Mouse (Mus musculus): ENCODE data around the gene Gch1. TPM values are rescaled to one million over a fixed set of nuclear protein-coding genes. Genes with fewer than 3 reads are reported as not detected.

Gene Gch1
- polyA plus RNA-seq, 1 experiment from 2014 or later, result 12.4 TPM

- WGBS, result 85% methylated on average over 4 of the region's 4 CpGs
- H3K4me2 ChIP-seq (replicated peaks; ENCODE audit: low read depth), result no peak overlapping the region
- ATAC-seq (ENCODE audit: low FRiP score, low TSS enrichment), result no peak
- no peak overlapping the region for H3K4me3 ChIP-seq (ENCODE audit: low read depth, low read length)
- no peak overlapping the region for H3K27ac ChIP-seq (replicated peaks)
- H3K9ac ChIP-seq (ENCODE audit: low read length), result no peak overlapping the region
- H3K4me1 ChIP-seq (replicated peaks; ENCODE audit: control insufficient read depth, insufficient read depth), result no peaks in the 10 kb centered on the region
- H3K9me3 ChIP-seq (ENCODE audit: control insufficient read depth, low read length), result no peaks in the 10 kb centered on the region
- no peaks in the 10 kb centered on the region for H3K27me3 ChIP-seq (ENCODE audit: control insufficient read depth, insufficient read depth, low read length)
- DNase-seq (ENCODE audit: low spot score), result no peak
- H3K36me3 ChIP-seq (ENCODE audit: control insufficient read depth, insufficient read depth, low read length), result no peaks in the 10 kb centered on the region
- TF ChIP-seq EP300 (optimal IDR thresholded peaks at IDR 0.05), result no peak
- TF ChIP-seq CTCF (IDR thresholded peaks at IDR 0.05; ENCODE audit: low read depth), result no peak
These were observed 20.5 kb upstream of the Gch1 start for GRCm38 (mm10) chr14:47209669-47210164.

DNA sequence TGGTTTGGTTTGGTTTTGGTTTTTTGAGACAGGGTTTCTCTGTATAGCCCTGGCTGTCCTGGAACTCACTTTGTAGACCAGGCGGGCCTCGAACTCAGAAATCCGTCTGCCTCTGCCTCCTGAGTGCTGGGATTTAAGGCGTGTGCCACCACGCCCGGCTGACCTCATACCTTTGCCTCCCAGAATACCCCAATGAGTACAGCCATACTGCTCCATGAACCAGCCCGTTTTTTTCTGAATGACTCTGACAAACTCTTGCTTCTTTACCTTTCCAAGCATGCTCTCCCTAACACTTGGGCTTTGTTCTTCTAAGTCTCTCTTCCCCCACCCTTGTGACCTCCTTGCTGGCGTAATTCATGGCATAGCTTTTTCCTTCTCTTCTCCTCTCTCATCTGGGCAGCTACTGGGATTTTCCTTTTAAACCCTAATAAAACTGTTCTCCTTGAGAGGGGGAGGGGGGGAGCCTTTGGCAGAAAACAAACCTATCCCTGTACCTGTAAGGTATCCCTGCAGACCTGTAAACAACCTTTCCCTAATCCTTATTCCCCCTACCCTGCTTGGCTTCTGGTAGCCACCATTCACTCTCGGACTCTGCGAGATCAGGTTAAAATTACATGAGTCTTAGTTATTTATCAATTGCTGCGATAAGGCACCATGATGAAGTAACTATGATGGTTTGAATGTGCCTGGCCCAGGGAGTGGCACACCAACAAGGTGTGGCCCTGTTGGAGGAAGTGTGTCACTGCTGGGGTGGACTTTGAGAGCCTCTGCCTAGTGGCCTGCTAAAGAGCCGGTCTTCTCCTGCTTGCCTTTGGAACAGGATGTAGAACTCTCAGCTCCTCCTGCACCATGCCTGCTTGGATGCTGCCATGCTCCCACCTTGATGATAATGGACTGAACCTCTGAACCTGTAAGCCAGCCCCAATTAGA lies 19.6 kb upstream of the Gch1 start:
- no peaks in the 10 kb centered on the region for H3K9me3 ChIP-seq (ENCODE audit: control insufficient read depth, low read length)
- no peaks in the 10 kb centered on the region for H3K4me1 ChIP-seq (replicated peaks; ENCODE audit: control insufficient read depth, insufficient read depth)
- no peaks in the 10 kb centered on the region for H3K27me3 ChIP-seq (ENCODE audit: control insufficient read depth, insufficient read depth, low read length)
- H3K27ac ChIP-seq (replicated peaks), result no peak overlapping the region
- TF ChIP-seq CTCF (IDR thresholded peaks at IDR 0.05; ENCODE audit: low read depth) (no peak), EP300 (optimal IDR thresholded peaks at IDR 0.05) (no peak)
- H3K4me3 ChIP-seq (ENCODE audit: low read depth, low read length), result no peak overlapping the region
- H3K36me3 ChIP-seq (ENCODE audit: control insufficient read depth, insufficient read depth, low read length), result no peaks in the 10 kb centered on the region
- H3K4me2 ChIP-seq (replicated peaks; ENCODE audit: low read depth), result no peak overlapping the region
- peak; percentile 97 for ATAC-seq (ENCODE audit: low FRiP score, low TSS enrichment)
- no peak overlapping the region for H3K9ac ChIP-seq (ENCODE audit: low read length)
- peak; percentile 61 for DNase-seq (ENCODE audit: low spot score)
- WGBS, result 83% methylated on average over 12 of the region's 12 CpGs

DNA sequence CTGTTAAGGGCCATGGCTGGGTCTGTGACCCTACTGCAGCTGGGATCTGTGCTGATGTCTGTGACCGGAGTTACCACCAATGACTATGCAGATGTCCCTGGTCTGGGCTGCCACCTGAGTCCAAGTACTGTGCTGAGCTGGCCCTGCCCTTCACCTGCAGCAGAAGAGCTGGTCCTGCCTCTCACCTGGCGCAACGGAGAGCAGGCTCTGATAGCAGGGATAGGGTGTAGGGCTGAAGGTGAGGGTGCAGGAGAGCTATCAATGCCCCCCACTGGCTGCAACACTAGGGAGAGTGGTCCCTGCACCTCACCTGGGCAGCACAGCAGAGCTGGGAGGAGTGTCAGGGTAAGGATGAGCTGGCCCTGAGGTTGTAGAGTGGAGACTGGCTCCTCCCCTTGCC lies 17.4 kb upstream of the Gch1 start:
- ATAC-seq (ENCODE audit: low FRiP score, low TSS enrichment), result no peak
- 81% methylated on average over 3 of the region's 3 CpGs for WGBS
- H3K4me3 ChIP-seq (ENCODE audit: low read depth, low read length), result no peak overlapping the region
- TF ChIP-seq EP300 (optimal IDR thresholded peaks at IDR 0.05), result no peak
- no peak overlapping the region for H3K4me2 ChIP-seq (replicated peaks; ENCODE audit: low read depth)
- no peak for DNase-seq (ENCODE audit: low spot score)
- H3K9me3 ChIP-seq (ENCODE audit: control insufficient read depth, low read length), result no peaks in the 10 kb centered on the region
- H3K9ac ChIP-seq (ENCODE audit: low read length), result no peak overlapping the region
- H3K36me3 ChIP-seq (ENCODE audit: control insufficient read depth, insufficient read depth, low read length), result no peaks in the 10 kb centered on the region
- no peaks in the 10 kb centered on the region for H3K4me1 ChIP-seq (replicated peaks; ENCODE audit: control insufficient read depth, insufficient read depth)
- H3K27me3 ChIP-seq (ENCODE audit: control insufficient read depth, insufficient read depth, low read length), result no peaks in the 10 kb centered on the region
- H3K27ac ChIP-seq (replicated peaks), result no peak overlapping the region

DNA sequence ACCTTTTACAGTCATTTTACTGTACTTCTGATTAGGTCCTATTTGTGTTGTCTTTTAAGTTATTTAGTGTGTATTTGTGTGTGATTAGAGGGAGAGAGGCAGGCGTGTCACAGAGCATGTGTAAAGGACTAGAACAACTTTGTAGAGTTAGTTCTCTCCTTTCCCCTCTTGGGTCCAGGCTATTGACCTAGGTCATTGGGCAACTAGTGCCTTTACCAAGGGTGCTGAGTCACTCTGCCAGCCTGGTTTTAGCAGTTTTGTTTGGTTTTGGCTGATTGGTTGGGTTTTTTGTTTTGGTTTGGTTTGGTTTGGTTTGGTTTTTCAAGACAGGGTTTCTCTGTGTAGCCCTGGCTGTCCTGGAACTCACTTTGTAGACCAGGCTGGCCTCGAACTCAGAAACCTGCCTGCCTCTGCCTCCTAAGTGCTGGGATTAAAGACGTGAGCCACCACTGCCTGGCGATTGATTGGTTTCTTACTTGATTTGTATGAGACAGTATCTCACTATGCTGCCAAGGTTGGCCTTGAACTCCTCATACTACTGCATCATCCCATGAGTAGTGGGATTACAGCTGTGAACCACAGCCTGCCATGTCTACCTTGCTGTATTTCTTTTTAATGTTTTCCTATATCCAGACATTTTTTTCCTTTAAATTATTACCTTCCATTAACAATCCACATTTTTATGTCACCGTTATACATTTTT lies 16.2 kb upstream of the Gch1 start:
- TF ChIP-seq EP300 (optimal IDR thresholded peaks at IDR 0.05) (no peak), CTCF (IDR thresholded peaks at IDR 0.05; ENCODE audit: low read depth) (no peak)

DNA sequence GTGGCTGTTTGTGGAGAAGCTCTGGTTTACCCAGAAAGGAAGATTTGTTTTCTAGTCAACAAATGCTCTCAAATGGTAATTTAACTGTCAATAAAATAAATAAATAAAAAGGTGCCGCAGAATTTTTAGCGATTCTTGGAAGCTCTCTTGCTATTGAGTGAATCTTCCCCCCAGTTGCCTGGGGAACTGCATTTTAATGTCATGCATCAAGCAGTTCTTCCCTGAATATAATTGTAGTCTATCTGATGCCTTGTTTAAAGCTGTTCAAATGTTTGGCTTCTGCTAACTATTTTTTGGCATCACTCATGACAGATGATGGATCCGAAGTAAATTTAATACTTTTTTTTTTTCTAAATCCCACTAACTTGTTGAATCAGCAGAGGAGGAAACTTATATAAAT lies 8.1 kb upstream of the Gch1 start:
- no peak overlapping the region for H3K9ac ChIP-seq (ENCODE audit: low read length)
- WGBS, result 76% methylated on average over 3 of the region's 3 CpGs
- TF ChIP-seq EP300 (optimal IDR thresholded peaks at IDR 0.05) (no peak), CTCF (IDR thresholded peaks at IDR 0.05; ENCODE audit: low read depth) (no peak)
- H3K27ac ChIP-seq (replicated peaks), result no peak overlapping the region
- no peaks in the 10 kb centered on the region for H3K4me1 ChIP-seq (replicated peaks; ENCODE audit: control insufficient read depth, insufficient read depth)
- ATAC-seq (ENCODE audit: low FRiP score, low TSS enrichment) (no peak), DNase-seq (ENCODE audit: low spot score) (no peak)
- H3K4me2 ChIP-seq (replicated peaks; ENCODE audit: low read depth), result no peak overlapping the region
- H3K27me3 ChIP-seq (ENCODE audit: control insufficient read depth, insufficient read depth, low read length), result no peaks in the 10 kb centered on the region
- no peak overlapping the region for H3K4me3 ChIP-seq (ENCODE audit: low read depth, low read length)
- no peaks in the 10 kb centered on the region for H3K36me3 ChIP-seq (ENCODE audit: control insufficient read depth, insufficient read depth, low read length)
- H3K9me3 ChIP-seq (ENCODE audit: control insufficient read depth, low read length), result no peaks in the 10 kb centered on the region

More for the DNA sequence above, 16.2 kb upstream of the Gch1 start:
- Histone ChIP-seq H3K4me2 (replicated peaks; ENCODE audit: low read depth) (no peak overlapping the region), H3K27ac (replicated peaks) (no peak overlapping the region), H3K36me3 (ENCODE audit: control insufficient read depth, insufficient read depth, low read length) (no peaks in the 10 kb centered on the region), H3K9me3 (ENCODE audit: control insufficient read depth, low read length) (no peaks in the 10 kb centered on the region), H3K27me3 (ENCODE audit: control insufficient read depth, insufficient read depth, low read length) (no peaks in the 10 kb centered on the region), H3K4me1 (replicated peaks; ENCODE audit: control insufficient read depth, insufficient read depth) (no peaks in the 10 kb centered on the region), H3K9ac (ENCODE audit: low read length) (no peak overlapping the region), H3K4me3 (ENCODE audit: low read depth, low read length) (no peak overlapping the region)
- ATAC-seq (ENCODE audit: low FRiP score, low TSS enrichment) (no peak), DNase-seq (ENCODE audit: low spot score) (no peak)
- WGBS, result 93% methylated on average over 5 of the region's 5 CpGs

DNA sequence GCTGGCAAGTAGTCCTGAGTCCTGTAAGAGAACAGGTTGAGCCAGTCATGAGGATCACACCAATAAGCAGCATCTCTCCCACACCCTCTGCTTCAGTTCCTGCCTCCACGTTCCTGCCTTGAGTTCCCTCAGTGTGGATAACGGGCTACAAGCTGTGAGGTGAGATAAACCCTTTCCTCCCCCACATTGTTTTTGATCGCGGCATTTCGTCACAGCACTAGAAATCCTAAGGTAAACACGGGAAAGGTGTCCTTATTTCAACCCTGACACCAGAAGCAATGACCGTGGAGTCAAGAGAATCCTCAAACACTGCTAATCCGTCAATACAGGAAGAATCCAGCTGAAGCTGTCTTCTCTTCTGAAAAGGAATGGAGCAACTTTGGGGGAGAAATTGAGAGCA lies 7.5 kb upstream of the Gch1 start:
- H3K4me3 ChIP-seq (ENCODE audit: low read depth, low read length), result no peak overlapping the region
- H3K9me3 ChIP-seq (ENCODE audit: control insufficient read depth, low read length), result no peaks in the 10 kb centered on the region
- no peaks in the 10 kb centered on the region for H3K27me3 ChIP-seq (ENCODE audit: control insufficient read depth, insufficient read depth, low read length)
- no peak overlapping the region for H3K27ac ChIP-seq (replicated peaks)
- no peak for ATAC-seq (ENCODE audit: low FRiP score, low TSS enrichment)
- DNase-seq (ENCODE audit: low spot score), result no peak
- no peaks in the 10 kb centered on the region for H3K36me3 ChIP-seq (ENCODE audit: control insufficient read depth, insufficient read depth, low read length)
- 64% methylated on average over 8 of the region's 8 CpGs for WGBS
- no peak overlapping the region for H3K9ac ChIP-seq (ENCODE audit: low read length)
- H3K4me1 ChIP-seq (replicated peaks; ENCODE audit: control insufficient read depth, insufficient read depth), result no peaks in the 10 kb centered on the region
- H3K4me2 ChIP-seq (replicated peaks; ENCODE audit: low read depth), result no peak overlapping the region
- TF ChIP-seq CTCF (IDR thresholded peaks at IDR 0.05; ENCODE audit: low read depth) (no peak), EP300 (optimal IDR thresholded peaks at IDR 0.05) (no peak)
